Mouse (Mus musculus) hindbrain, embryonic 10.5 days (tissue): Measurements from ENCODE around the gene Cltb. TPM values are rescaled to one million over a fixed set of nuclear protein-coding genes. Genes with fewer than 3 reads are reported as not detected.

Experiments used
- DNase-seq: peaks from one replicate; pipeline ENCODE4 v3.0.0-alpha.2; 2017; ENCODE audit warnings: low spot score
- H3K27ac ChIP-seq: fragments of 300-500 bp; sonication (generic); 2 replicates; pipeline ENCODE4 v1.5.1; 2016; ENCODE audit warnings: mild to moderate bottlenecking, moderate library complexity
- H3K27me3 ChIP-seq: fragments of 300-500 bp; sonication (generic); 2 replicates; pipeline ENCODE4 v1.6.1; 2016; ENCODE audit warnings: mild to moderate bottlenecking; ENCODE audit not compliant: poor library complexity, insufficient read depth, severe bottlenecking
- H3K36me3 ChIP-seq: fragments of 300-500 bp; sonication (generic); 2 replicates; pipeline ENCODE4 v1.6.1; 2016; ENCODE audit warnings: mild to moderate bottlenecking, moderate library complexity
- H3K4me1 ChIP-seq: fragments of 300-500 bp; sonication (generic); replicated peaks from 2 replicates; pipeline ENCODE4 v1.6.1; 2016; ENCODE audit warnings: mild to moderate bottlenecking
- H3K4me3 ChIP-seq: fragments of 300-500 bp; sonication (generic); 2 replicates; pipeline ENCODE4 v1.5.1; 2016; ENCODE audit warnings: mild to moderate bottlenecking, moderate library complexity
- H3K9me3 ChIP-seq: fragments of 300-500 bp; sonication (generic); 2 replicates; pipeline ENCODE4 v1.6.1; 2016; ENCODE audit warnings: mild to moderate bottlenecking, moderate library complexity
- WGBS: fragments of 180-500 bp; shearing (Covaris S2); methylation state at CpG from one replicate; pipeline ENCODE4 v1.1.7; 2016; 5-methylcytosine and 5-hydroxymethylcytosine counted together
- polyA plus RNA-seq: library from polyadenylated mRNA; unstranded; fragments of >200 nt; fragmentation: Nextera tagmentation; extraction: Ambion mirVana; gene quantifications from 2 replicates; pipeline ENCODE4 v1.2.1, GENCODE M21; 2016

Gene Cltb
- polyA plus RNA-seq, 1 experiment from 2014 or later = 35.4 TPM

- H3K36me3 ChIP-seq = no peaks in the 10 kb centered on the region
- no peak overlapping the region for H3K27ac ChIP-seq
- WGBS = 12% methylated on average over 8 of the region's 8 CpGs
- H3K9me3 ChIP-seq = no peaks in the 10 kb centered on the region
- H3K4me1 ChIP-seq = peaks cover 29% of the 10 kb centered on the region
- peak overlapping the region; percentile 11; the same call in 1 of the 2 replicates for H3K4me3 ChIP-seq
- H3K27me3 ChIP-seq = peaks cover 45% of the 10 kb centered on the region
- no peak for DNase-seq
Measured at GRCm38 (mm10) chr13:54608666-54609065, 2.5 kb downstream of the Cltb start.

- Histone ChIP-seq H3K36me3 (no peaks in the 10 kb centered on the region), H3K4me1 (peaks cover 29% of the 10 kb centered on the region), H3K4me3 (no peak overlapping the region), H3K27me3 (peaks cover 45% of the 10 kb centered on the region), H3K27ac (no peak overlapping the region), H3K9me3 (no peaks in the 10 kb centered on the region)
- no peak for DNase-seq
- 68% methylated on average over 3 of the region's 3 CpGs for WGBS
Measured at GRCm38 (mm10) chr13:54608002-54608401, 3.1 kb downstream of the Cltb start.

GRCm38 (mm10) chr13:54607204-54607603 is 3.9 kb downstream of the Cltb start:
- no peak overlapping the region for H3K27ac ChIP-seq
- H3K36me3 ChIP-seq = no peaks in the 10 kb centered on the region
- H3K4me3 ChIP-seq = no peak overlapping the region
- 79% methylated on average over 5 of the region's 5 CpGs for WGBS
- peaks cover 29% of the 10 kb centered on the region for H3K4me1 ChIP-seq
- DNase-seq = no peak
- H3K9me3 ChIP-seq = no peaks in the 10 kb centered on the region
- H3K27me3 ChIP-seq = peaks cover 45% of the 10 kb centered on the region

- WGBS = 83% methylated on average over 5 of the region's 5 CpGs
- no peak for DNase-seq
- peaks cover 35% of the 10 kb centered on the region for H3K27me3 ChIP-seq
Measured at GRCm38 (mm10) chr13:54605426-54605825, 5.7 kb downstream of the Cltb start.

GRCm38 (mm10) chr13:54604221-54604620 is 6.9 kb downstream of the Cltb start:
- Histone ChIP-seq H3K27me3 (peaks cover 23% of the 10 kb centered on the region), H3K4me3 (no peak overlapping the region), H3K9me3 (no peaks in the 10 kb centered on the region), H3K27ac (no peak overlapping the region), H3K4me1 (peaks cover 10% of the 10 kb centered on the region), H3K36me3 (peaks cover 8% of the 10 kb centered on the region)
- WGBS = 64% methylated on average over 4 of the region's 4 CpGs
- no peak for DNase-seq

More at GRCm38 (mm10) chr13:54605426-54605825, 5.7 kb downstream of the Cltb start:
- Histone ChIP-seq H3K36me3 (no peaks in the 10 kb centered on the region), H3K4me3 (no peak overlapping the region), H3K27ac (no peak overlapping the region), H3K4me1 (peaks cover 16% of the 10 kb centered on the region), H3K9me3 (no peaks in the 10 kb centered on the region)

- no peak for DNase-seq
- no peaks in the 10 kb centered on the region for H3K9me3 ChIP-seq
- peaks cover 3% of the 10 kb centered on the region for H3K4me1 ChIP-seq
- peaks cover 15% of the 10 kb centered on the region for H3K27me3 ChIP-seq
- no peak overlapping the region for H3K4me3 ChIP-seq
- H3K36me3 ChIP-seq = peaks cover 15% of the 10 kb centered on the region
- H3K27ac ChIP-seq = no peak overlapping the region
Measured at GRCm38 (mm10) chr13:54603501-54603900, 7.6 kb downstream of the Cltb start.

- peaks cover 10% of the 10 kb centered on the region; the same call in 1 of the 2 replicates for H3K27me3 ChIP-seq
- no peaks in the 10 kb centered on the region for H3K9me3 ChIP-seq
- no peak overlapping the region for H3K27ac ChIP-seq
- peaks cover 23% of the 10 kb centered on the region for H3K36me3 ChIP-seq
- H3K4me1 ChIP-seq = no peaks in the 10 kb centered on the region
- no peak for DNase-seq
- WGBS = 63% methylated on average over 3 of the region's 3 CpGs
- H3K4me3 ChIP-seq = no peak overlapping the region
Measured at GRCm38 (mm10) chr13:54602639-54603111, 8.5 kb downstream of the Cltb start.

- no peak overlapping the region for H3K4me3 ChIP-seq
- peaks cover 6% of the 10 kb centered on the region; the same call in 1 of the 2 replicates for H3K4me1 ChIP-seq
- H3K27ac ChIP-seq = no peak overlapping the region
- no peak for DNase-seq
- no peaks in the 10 kb centered on the region for H3K27me3 ChIP-seq
- H3K36me3 ChIP-seq = peaks cover 32% of the 10 kb centered on the region
- 84% methylated on average over 12 of the region's 12 CpGs for WGBS
- no peaks in the 10 kb centered on the region for H3K9me3 ChIP-seq
Measured at GRCm38 (mm10) chr13:54598622-54599143, 12.5 kb downstream of the Cltb start.

GRCm38 (mm10) chr13:54596870-54597269 is 14.3 kb downstream of the Cltb start:
- H3K4me1 ChIP-seq = peaks cover 7% of the 10 kb centered on the region
- H3K4me3 ChIP-seq = no peak overlapping the region
- WGBS = 76% methylated on average over 5 of the region's 5 CpGs
- no peaks in the 10 kb centered on the region for H3K27me3 ChIP-seq
- H3K27ac ChIP-seq = no peak overlapping the region
- H3K36me3 ChIP-seq = peaks cover 40% of the 10 kb centered on the region
- H3K9me3 ChIP-seq = no peaks in the 10 kb centered on the region
- no peak for DNase-seq

GRCm38 (mm10) chr13:54596107-54596690 is 14.9 kb downstream of the Cltb start:
- Histone ChIP-seq H3K4me1 (peaks cover 13% of the 10 kb centered on the region), H3K27ac (no peak overlapping the region), H3K4me3 (no peak overlapping the region), H3K36me3 (peaks cover 40% of the 10 kb centered on the region), H3K9me3 (no peaks in the 10 kb centered on the region), H3K27me3 (no peaks in the 10 kb centered on the region)
- DNase-seq = no peak
- 84% methylated on average over 8 of the region's 8 CpGs for WGBS

- H3K27me3 ChIP-seq = no peaks in the 10 kb centered on the region
- H3K4me3 ChIP-seq = no peak overlapping the region
- H3K4me1 ChIP-seq = peaks cover 29% of the 10 kb centered on the region
- H3K9me3 ChIP-seq = no peaks in the 10 kb centered on the region
- H3K36me3 ChIP-seq = peaks cover 28% of the 10 kb centered on the region
- no peak overlapping the region for H3K27ac ChIP-seq
- DNase-seq = no peak
- 90% methylated on average over 11 of the region's 11 CpGs for WGBS
Measured at GRCm38 (mm10) chr13:54593617-54594016, 17.5 kb downstream of the Cltb start.

- Histone ChIP-seq H3K4me1 (peaks cover 31% of the 10 kb centered on the region), H3K27ac (no peak overlapping the region), H3K4me3 (no peak overlapping the region), H3K36me3 (peaks cover 34% of the 10 kb centered on the region), H3K27me3 (no peaks in the 10 kb centered on the region), H3K9me3 (no peaks in the 10 kb centered on the region)
- WGBS = 91% methylated on average over 8 of the region's 8 CpGs
- no peak for DNase-seq
Measured at GRCm38 (mm10) chr13:54591776-54592356, 19.3 kb downstream of the Cltb start.
